Mouse (Mus musculus): ENCODE results near the gene Arhgap24. TPM values are rescaled to one million over a fixed set of nuclear protein-coding genes. Genes with fewer than 3 reads are reported as not detected.

The Arhgap24 gene
- total and polyA plus RNA-seq, 3 experiments = 34.7 to 51.6 (median 47.9) TPM

GRCm38 (mm10) chr5:102899680-102900215, 418.6 kb downstream of the Arhgap24 start:
- Histone ChIP-seq H3K27ac (ENCODE audit: insufficient read depth, low read depth) (no peak overlapping the region), H3K27me3 (replicated peaks) (no peaks in the 10 kb centered on the region), H3K4me2 (ENCODE audit: insufficient read depth, low read depth, poor library complexity, severe bottlenecking) (no peak overlapping the region), H3K36me3 (replicated peaks in 1 of 2; ENCODE audit: control insufficient read depth in 1 of 2, insufficient read depth in 1 of 2, low read length in 1 of 2) (peaks cover 16 to 69% of the 10 kb centered on the region in 2 experiments), H3K4me3 (replicated peaks in 1 of 3; ENCODE audit: low read depth in 2 of 3, low read length in 2 of 3, poor library complexity in 1 of 3) (no peak overlapping the region), H3K79me2 (replicated peaks; ENCODE audit: control insufficient read depth, extremely low read depth, insufficient read depth, poor library complexity, severe bottlenecking) (no peaks in the 10 kb centered on the region), H3K9ac (ENCODE audit: insufficient read depth, low read depth) (no peak overlapping the region), H3K9me3 (replicated peaks; ENCODE audit: low read length) (no peaks in the 10 kb centered on the region), H3K4me1 (ENCODE audit: control insufficient read depth in 1 of 2, insufficient read depth in 2 of 2) (0 out of 4 replicates have a peak, but pooled peaks cover 0 to 2% of the 10 kb centered on the region in 2 experiments)
- dilution Hi-C loops (cut with MboI; ENCODE audit: extremely low pct_ligation_motif_present, extremely low pct_unique_long_range_greater_than_20kb, low sequenced_read_pairs) (no loop called here), in situ Hi-C loops (cut with MboI; ENCODE audit: low pct_ligation_motif_present, low pct_unique_long_range_greater_than_20kb, low sequenced_read_pairs) (no loop called here)
- TF ChIP-seq EP300 (IDR thresholded peaks at IDR 0.05; ENCODE audit: low read length) = no peak
- no peak for TF ChIP-seq IRF4 (IDR thresholded peaks at IDR 0.05; ENCODE audit: low read depth, low read length)
- no peak for TF ChIP-seq GABPA (IDR thresholded peaks at IDR 0.05; ENCODE audit: insufficient replicate concordance, low read depth, low read length)
- TF ChIP-seq SIN3A (IDR thresholded peaks at IDR 0.05; ENCODE audit: low read length) = no peak
- no peak for TF ChIP-seq USF1 (IDR thresholded peaks at IDR 0.05; ENCODE audit: low read depth, low read length)
- TF ChIP-seq MXI1 (IDR thresholded peaks at IDR 0.05; ENCODE audit: low read depth, low read length) = no peak
- TF ChIP-seq JUND (conservative IDR thresholded peaks at IDR 0.05; ENCODE audit: low read depth, low read length) = no peak
- no peak for TF ChIP-seq E2F4 (IDR thresholded peaks at IDR 0.05; ENCODE audit: insufficient replicate concordance, low read depth, low read length)
- TF ChIP-seq JUN (IDR thresholded peaks at IDR 0.05; ENCODE audit: insufficient read depth, low read depth, low read length) = no peak
- TF ChIP-seq MAFK (IDR thresholded peaks at IDR 0.05; ENCODE audit: insufficient replicate concordance, low read length) = no peak
- TF ChIP-seq RAD21 (IDR thresholded peaks at IDR 0.05; ENCODE audit: low read depth, low read length) = no peak
- TF ChIP-seq ETS1 (conservative IDR thresholded peaks at IDR 0.05; ENCODE audit: low read depth, low read length) = no peak
- TF ChIP-seq RCOR1 (conservative IDR thresholded peaks at IDR 0.05; ENCODE audit: low read depth, low read length) = no peak
- TF ChIP-seq UBTF (IDR thresholded peaks at IDR 0.05; ENCODE audit: low read depth, low read length) = no peak
- no peak for TF ChIP-seq ELF1 (IDR thresholded peaks at IDR 0.05; ENCODE audit: low read depth, low read length)
- no peak for TF ChIP-seq MEF2A (IDR thresholded peaks at IDR 0.05; ENCODE audit: borderline replicate concordance, low read depth, low read length)
- TF ChIP-seq TCF12 (IDR thresholded peaks at IDR 0.05; ENCODE audit: low read depth, low read length) = no peak
- TF ChIP-seq USF2 (conservative IDR thresholded peaks at IDR 0.05; ENCODE audit: low read depth, low read length) = no peak
- no peak for TF ChIP-seq PAX5 (IDR thresholded peaks at IDR 0.05; ENCODE audit: low read length)
- TF ChIP-seq POLR2AphosphoS2 (IDR thresholded peaks at IDR 0.05; ENCODE audit: low read depth, low read length) = no peak
- no peak for DNase-seq (ENCODE audit: extremely low read depth)

GRCm38 (mm10) chr5:102901176-102901575, 420.0 kb downstream of the Arhgap24 start:
- H3K9ac ChIP-seq (ENCODE audit: insufficient read depth, low read depth) = no peak overlapping the region
- in situ Hi-C loops (cut with MboI; ENCODE audit: low pct_ligation_motif_present, low pct_unique_long_range_greater_than_20kb, low sequenced_read_pairs) = no loop called here
- TF ChIP-seq KAT2A (IDR thresholded peaks at IDR 0.05; ENCODE audit: insufficient replicate concordance, low read length) = no peak
- no peak for TF ChIP-seq RAD21 (IDR thresholded peaks at IDR 0.05; ENCODE audit: low read depth, low read length)
- TF ChIP-seq MXI1 (IDR thresholded peaks at IDR 0.05; ENCODE audit: low read depth, low read length) = no peak
- TF ChIP-seq POLR2A (IDR thresholded peaks at IDR 0.05; ENCODE audit: low read depth, low read length) = no peak
- no peak for TF ChIP-seq NRF1 (IDR thresholded peaks at IDR 0.05; ENCODE audit: low read depth, low read length)
- H3K4me3 ChIP-seq (replicated peaks in 1 of 3; ENCODE audit: low read depth in 2 of 3, low read length in 2 of 3, poor library complexity in 1 of 3) = no peak overlapping the region
- H3K27ac ChIP-seq (ENCODE audit: insufficient read depth, low read depth) = no peak overlapping the region
- no peaks in the 10 kb centered on the region for H3K27me3 ChIP-seq (replicated peaks)
- 0 out of 4 replicates have a peak, but pooled peaks cover 0 to 2% of the 10 kb centered on the region in 2 experiments for H3K4me1 ChIP-seq (ENCODE audit: control insufficient read depth in 1 of 2, insufficient read depth in 2 of 2)
- no peaks in the 10 kb centered on the region for H3K9me3 ChIP-seq (replicated peaks; ENCODE audit: low read length)
- no peak for DNase-seq (ENCODE audit: extremely low read depth)
- H3K79me2 ChIP-seq (replicated peaks; ENCODE audit: control insufficient read depth, extremely low read depth, insufficient read depth, poor library complexity, severe bottlenecking) = no peaks in the 10 kb centered on the region
- peaks cover 16 to 60% of the 10 kb centered on the region in 2 experiments for H3K36me3 ChIP-seq (replicated peaks in 1 of 2; ENCODE audit: control insufficient read depth in 1 of 2, insufficient read depth in 1 of 2, low read length in 1 of 2)
- H3K4me2 ChIP-seq (ENCODE audit: insufficient read depth, low read depth, poor library complexity, severe bottlenecking) = no peak overlapping the region
- dilution Hi-C loops (cut with MboI; ENCODE audit: extremely low pct_ligation_motif_present, extremely low pct_unique_long_range_greater_than_20kb, low sequenced_read_pairs) = no loop called here
